Mouse (Mus musculus) brain, adult 2 months (tissue): ENCODE results near the gene Ajm1.
A peak's percentile ranks its signal among the peaks of the same experiment; 100 is the strongest.

Experiments used
- DNase-seq: peaks from one replicate; pipeline ENCODE4 v3.0.0; 2011; ENCODE audit warnings: low read depth, low spot score

Gene Ajm1

DNA sequence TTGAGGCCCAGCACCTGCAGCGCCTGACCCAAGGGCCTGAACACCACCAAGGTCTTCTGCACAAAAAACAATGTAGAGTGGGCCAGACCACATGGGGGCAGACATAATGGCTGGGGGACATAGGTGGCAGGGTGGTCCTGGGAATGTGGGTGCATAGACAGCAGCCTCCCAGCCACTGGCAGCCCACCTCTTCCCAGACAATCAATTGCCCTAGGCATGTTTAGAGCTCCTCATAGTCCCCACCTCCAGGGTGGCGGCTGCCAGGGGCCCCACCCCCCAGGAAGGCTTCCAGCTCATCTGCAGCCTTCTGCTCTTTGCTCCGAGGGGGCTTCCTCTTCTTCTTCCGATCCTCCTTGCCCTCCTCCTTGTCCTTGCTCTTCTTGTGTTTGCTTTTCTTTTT, 2.0 kb upstream of the Ajm1 start:
- DNase-seq: no peak

GRCm38 (mm10) chr2:25583120-25583481, 1.5 kb upstream of the Ajm1 start:
- DNase-seq: no peak

- peak; percentile 92 for DNase-seq
These were observed 1.0 kb upstream of the Ajm1 start for GRCm38 (mm10) chr2:25582466-25583119.

- DNase-seq: peak; percentile 97
These were observed 344 bp upstream of the Ajm1 start for GRCm38 (mm10) chr2:25581901-25582301.

DNA sequence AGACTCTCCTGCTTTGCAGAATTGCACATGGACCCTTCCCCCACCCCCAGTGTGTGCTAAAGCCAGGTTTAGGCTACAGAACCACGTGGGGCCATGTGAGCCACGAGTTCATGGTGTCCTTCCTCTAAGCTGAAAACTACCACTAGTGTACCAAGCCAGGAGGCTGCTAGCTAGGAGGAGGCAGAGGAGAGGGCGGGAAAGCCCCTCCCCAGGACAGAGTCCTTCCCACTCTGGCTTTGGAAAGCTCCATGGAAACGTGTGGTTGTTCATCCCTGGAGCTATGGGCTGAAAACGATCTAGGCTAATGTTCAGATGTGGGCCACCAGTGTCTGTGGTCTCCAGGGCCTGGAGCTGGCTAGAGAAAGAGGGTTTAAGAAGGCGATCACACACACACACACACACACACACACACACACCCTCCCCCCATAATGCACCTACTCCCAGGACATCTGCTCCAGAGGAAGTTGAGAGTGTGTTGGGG, 896 bp downstream of the Ajm1 start:
- DNase-seq: peak; percentile 73

DNA sequence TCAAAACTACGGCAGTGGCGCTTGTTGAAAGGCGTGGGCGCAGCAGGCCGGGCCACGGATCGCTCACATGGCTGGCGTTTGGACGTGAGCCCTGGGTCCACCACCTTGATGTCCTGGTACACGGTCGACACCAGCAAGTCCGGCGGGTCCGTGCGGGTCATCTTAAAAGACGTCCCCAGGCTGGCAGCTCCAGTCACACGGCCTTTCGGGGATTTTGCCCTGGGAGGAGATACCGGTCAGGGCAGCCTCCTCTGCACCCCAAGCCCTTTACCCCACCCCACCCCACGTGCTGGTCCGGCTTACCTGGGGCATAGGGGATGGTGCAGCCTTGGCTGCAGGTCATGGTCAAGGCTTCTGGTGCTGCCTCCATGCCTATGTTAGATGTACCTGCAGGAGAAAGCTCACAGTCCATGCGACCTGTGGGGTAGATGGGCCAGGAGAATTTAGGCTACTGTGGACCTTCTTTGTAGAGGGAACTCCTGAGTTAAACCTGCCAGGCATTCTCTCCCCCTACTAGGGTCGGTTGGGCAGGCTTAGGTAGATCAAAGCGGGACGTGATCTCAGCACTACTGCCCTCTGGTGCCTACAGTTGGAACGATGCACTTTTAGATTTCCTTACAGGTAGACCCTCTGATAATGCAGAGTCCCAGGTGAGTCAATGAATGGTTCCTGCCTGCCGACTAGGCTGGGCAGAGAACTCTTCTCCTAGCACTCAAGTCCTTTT, 1.7 kb downstream of the Ajm1 start:
- peak; percentile 92 for DNase-seq

- no peak for DNase-seq
These were observed 2.5 kb downstream of the Ajm1 start for GRCm38 (mm10) chr2:25578796-25579736.

DNA sequence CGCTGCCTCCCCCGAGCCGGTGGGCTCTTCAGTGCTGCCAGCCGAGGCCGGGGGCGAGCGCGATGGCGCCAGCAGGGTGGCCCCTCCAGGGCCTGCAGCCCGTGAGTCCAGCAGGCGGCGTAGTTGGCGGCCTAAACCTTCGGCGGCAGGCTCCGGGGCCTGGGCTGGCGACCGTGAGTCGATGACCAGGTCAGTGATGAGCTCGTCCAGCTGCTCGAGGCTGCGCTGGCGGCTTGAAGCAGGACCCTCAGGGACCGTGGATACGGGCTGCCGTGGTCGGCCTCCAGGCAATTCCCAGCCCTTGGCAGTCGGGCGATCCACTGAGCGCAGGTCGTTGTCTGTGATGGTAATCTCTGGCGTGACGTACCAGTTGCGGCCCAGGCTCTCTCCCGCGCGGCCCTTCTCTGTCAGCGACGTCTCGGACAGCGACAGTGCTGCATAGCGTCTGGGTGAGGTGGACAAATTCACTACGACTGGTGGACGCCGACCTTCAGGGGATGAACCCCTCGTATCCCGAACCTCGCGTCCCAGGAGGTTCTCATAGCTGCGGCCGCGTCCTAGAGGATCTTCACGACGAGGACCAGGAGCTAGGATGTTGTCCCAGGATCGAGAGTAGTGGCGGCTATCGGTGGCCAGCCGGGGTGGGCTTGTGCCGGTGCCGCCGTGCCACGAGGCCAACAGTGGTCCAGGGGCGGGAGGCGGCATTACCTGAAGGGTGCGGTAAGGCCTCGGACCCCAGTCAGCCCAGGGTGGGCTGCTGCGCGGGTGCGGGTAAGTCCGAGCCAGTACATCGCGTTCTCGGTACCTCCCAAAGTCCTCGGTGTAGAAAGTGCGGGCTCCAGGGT, 3.4 kb downstream of the Ajm1 start:
- DNase-seq: no peak

DNA sequence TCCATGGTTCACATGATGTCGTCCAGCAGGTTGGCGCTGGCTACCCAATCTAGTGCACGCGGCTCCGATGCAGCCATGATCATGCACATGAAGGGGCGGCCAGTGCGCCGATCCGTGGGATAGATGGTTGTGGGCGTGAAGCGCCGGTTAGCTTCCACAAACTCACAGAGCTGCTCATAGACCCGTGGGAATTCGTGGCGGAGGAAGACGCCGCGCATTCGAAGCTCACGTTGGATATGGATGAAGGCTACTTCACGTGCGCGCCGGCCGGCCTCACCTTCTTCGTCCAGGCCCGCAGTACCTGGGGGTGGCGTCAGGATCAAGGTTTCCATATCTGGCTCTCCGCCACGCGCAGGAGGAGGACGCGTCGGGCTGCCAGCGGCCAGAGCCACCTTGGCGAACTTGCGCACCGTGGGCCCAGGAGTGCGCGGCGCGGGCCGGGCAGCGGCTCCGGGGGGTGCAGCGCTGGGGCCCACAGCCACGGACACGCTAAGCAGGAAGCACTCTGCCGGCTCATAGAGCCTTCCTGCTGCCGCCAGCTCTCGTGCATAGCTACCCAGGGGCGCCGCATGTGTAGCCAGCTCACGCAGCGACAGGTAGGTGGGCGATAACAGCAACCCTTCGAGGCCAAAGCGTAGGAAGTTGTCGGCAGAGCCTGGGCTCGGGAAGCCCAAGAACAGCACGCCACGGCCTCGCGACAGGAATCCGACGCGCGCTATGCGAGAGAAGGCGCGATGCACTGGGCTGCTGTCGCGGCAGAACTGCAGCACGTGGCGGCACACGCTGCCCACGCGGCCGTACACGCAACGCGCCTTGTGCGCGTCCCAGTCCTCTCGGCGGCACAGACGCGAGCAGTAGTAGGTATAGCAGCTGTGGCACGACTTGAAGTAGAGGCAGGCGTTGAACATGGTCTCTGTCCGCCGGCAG, 4.3 kb downstream of the Ajm1 start:
- DNase-seq: peak; percentile 66

- DNase-seq: peak; percentile 85
These were observed 5.3 kb downstream of the Ajm1 start for GRCm38 (mm10) chr2:25576028-25576850.

DNA sequence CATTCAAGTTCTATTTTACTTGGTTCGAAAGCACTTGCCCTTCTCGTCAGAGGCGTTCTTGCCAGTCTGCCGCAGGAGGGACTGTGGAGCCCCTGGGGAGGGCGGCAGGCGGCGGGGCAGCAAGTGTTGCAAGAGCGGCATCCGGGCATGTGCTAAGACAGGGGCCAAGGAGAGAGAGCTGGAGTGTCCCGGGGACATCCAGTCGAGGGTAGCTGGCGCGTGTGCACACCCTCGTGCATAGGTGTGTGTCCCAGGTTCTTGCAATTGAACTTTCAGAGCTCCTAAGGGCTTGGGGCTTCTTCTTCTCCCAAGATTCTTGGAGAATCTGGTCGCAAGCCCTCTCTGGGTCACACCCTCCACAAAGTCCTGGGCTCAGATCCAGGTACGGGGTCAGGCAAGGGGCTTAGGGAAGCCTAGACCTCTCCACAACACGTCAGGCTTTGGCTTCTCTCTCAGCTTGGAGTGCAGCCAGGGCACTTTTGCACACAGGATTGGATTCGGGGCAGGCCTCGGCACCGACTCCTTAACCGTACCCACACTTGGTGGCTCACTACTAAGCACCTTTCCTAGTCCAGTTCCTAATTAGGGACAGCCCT, 6.0 kb downstream of the Ajm1 start:
- DNase-seq: peak; percentile 31

- DNase-seq: peak; percentile 100
These were observed 6.8 kb downstream of the Ajm1 start, which contains the start of the genes Mamdc4 and Phpt1 for GRCm38 (mm10) chr2:25574579-25575431. Mamdc4 (minus strand) TSS chr2:25574845. Phpt1 (minus strand) TSS chr2:25575224.

GRCm38 (mm10) chr2:25574136-25574535, 7.4 kb downstream of the Ajm1 start:
- DNase-seq: no peak

- no peak for DNase-seq
These were observed 8.5 kb downstream of the Ajm1 start for GRCm38 (mm10) chr2:25573068-25573467.

- DNase-seq: no peak
These were observed 10.3 kb downstream of the Ajm1 start for GRCm38 (mm10) chr2:25571221-25571620.

GRCm38 (mm10) chr2:25569323-25569722, 12.2 kb downstream of the Ajm1 start:
- no peak for DNase-seq

DNA sequence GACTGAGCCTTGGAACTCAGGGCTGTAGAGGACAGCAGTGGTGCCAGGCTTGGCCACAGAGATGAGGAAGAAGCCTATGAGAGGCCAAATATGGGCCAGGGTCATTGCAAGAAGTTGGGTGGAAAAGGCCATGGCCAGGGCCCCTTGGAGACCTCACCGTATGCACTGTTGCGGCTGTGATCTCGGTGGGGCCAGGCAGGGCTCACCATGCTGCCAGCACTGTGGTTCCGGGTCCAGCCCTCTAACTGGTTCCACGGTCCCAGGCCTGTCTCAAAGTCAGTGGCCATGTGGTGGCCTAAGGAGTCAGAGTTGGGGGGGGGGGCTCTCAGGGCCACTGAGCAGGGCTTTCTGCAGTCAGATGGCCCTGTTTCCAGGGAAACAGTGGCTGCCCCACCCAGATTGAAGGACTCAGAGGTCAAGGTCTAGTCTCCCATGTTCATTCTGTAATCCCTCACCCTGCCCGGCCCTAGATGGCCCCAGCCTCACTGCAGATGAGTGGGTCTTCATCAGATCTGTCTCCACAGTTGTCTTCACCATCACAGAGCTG, 13.0 kb downstream of the Ajm1 start:
- no peak for DNase-seq
